Mouse (Mus musculus): ENCODE measurements around the gene Ssxb1.
"Not testable (repeated sequence)": the region's sequence is repeated elsewhere in the genome, so short reads cannot be mapped to it uniquely, and the experiment has no call there.

Gene Ssxb1

GRCm38 (mm10) chrX:8413005-8413404 lies at the start of gene Ssxb1:
Ssxb1 (plus strand) TSS chrX:8413305.
- TF ChIP-seq GATA4 (IDR thresholded peaks at IDR 0.05; ENCODE audit: insufficient replicate concordance, low read length): not testable (repeated sequence)

GRCm38 (mm10) chrX:8366678-8367077 lies 46.4 kb upstream of the Ssxb1 start, which contains the start of gene Ssxb9:
Ssxb9 (plus strand) TSS chrX:8366978.
- not testable (repeated sequence) for TF ChIP-seq GATA4 (IDR thresholded peaks at IDR 0.05; ENCODE audit: insufficient replicate concordance, low read length)

- TF ChIP-seq GATA4 (IDR thresholded peaks at IDR 0.05; ENCODE audit: insufficient replicate concordance, low read length): not testable (repeated sequence)
Observed at GRCm38 (mm10) chrX:8461626-8462025, 48.5 kb downstream of the Ssxb1 start, which contains the start of gene Ssxb2. Ssxb2 (minus strand) TSS chrX:8461726.
